Mouse (Mus musculus) G1E (cell line): ENCODE measurements around the gene Rnf150. TPM values are rescaled to one million over a fixed set of nuclear protein-coding genes. Genes with fewer than 3 reads are reported as not detected.

Source experiments
- ATAC-seq: 2 replicates; pipeline ENCODE4 v1.8.0; 2016; ENCODE audit warnings: mild to moderate bottlenecking; ENCODE audit not compliant: insufficient number of reproducible peaks, poor library complexity, low FRiP score, severe bottlenecking; ENCODE audit errors: extremely low read depth
- DNase-seq: peaks from one replicate; pipeline ENCODE4 v3.0.0; 2012; ENCODE audit warnings: low spot score
- H3K27me3 ChIP-seq: 2 replicates; pipeline ENCODE4 v1.6.1; 2012; ENCODE audit warnings: mild to moderate bottlenecking, low read length, inconsistent platforms; ENCODE audit not compliant: insufficient read depth
- H3K36me3 ChIP-seq: replicated peaks from 2 replicates; pipeline ENCODE3; 2012; ENCODE audit warnings: mild to moderate bottlenecking, inconsistent platforms
- H3K4me1 ChIP-seq: 2 replicates; pipeline ENCODE4 v1.6.1; 2012; ENCODE audit warnings: low read depth, low read length, inconsistent platforms, mixed read lengths; ENCODE audit not compliant: insufficient read depth
- H3K4me3 ChIP-seq: 2 replicates; pipeline ENCODE4 v1.5.1; 2012; ENCODE audit warnings: low read depth, mild to moderate bottlenecking, inconsistent platforms, low read length, moderate library complexity, mixed read lengths
- H3K9me3 ChIP-seq: replicated peaks from 2 replicates; pipeline ENCODE4 v1.6.1; 2012; ENCODE audit warnings: inconsistent platforms
- CTCF ChIP-seq: IDR thresholded peaks from 2 replicates; pipeline ENCODE4 v1.5.1; 2012; ENCODE audit warnings: low read depth, low read length, inconsistent platforms, mixed read lengths
- GATA1 ChIP-seq: IDR thresholded peaks from 2 replicates; pipeline ENCODE4 v1.6.1; 2012; ENCODE audit warnings: borderline replicate concordance, low read length, inconsistent platforms, mixed read lengths
- GATA2 ChIP-seq: IDR thresholded peaks from 2 replicates; pipeline ENCODE4 v1.6.1; 2012; ENCODE audit warnings: low read depth, low read length, inconsistent platforms, borderline replicate concordance
- POLR2AphosphoS5 ChIP-seq: IDR thresholded peaks from 2 replicates; pipeline ENCODE4 v1.6.1; 2012; ENCODE audit warnings: low read depth, low read length, inconsistent platforms; ENCODE audit not compliant: insufficient replicate concordance
- TAL1 ChIP-seq: conservative IDR thresholded peaks from 2 replicates; pipeline ENCODE4 v1.6.1; 2012; ENCODE audit warnings: low read depth, low read length, inconsistent platforms, mixed read lengths
- polyA plus RNA-seq: library from polyadenylated mRNA; stranded (reverse); fragments of >175 nt; gene quantifications from 2 replicates; pipeline ENCODE4 v1.2.3, GENCODE M21; 2012
- total RNA-seq, 2 experiments: library from RNA; stranded (forward) in 1 of 2; stranded (reverse) in 1 of 2; fragments of 200-1000 nt in 1 of 2; fragments of >200 nt in 1 of 2; fragmentation: Nextera tagmentation in 1 of 2; gene quantifications; 2 replicates each; pipeline ENCODE4 v1.2.3; 2014 to 2017

The Rnf150 gene
- total and polyA plus RNA-seq, 3 experiments = 0.11 TPM; not detected in 2

DNA sequence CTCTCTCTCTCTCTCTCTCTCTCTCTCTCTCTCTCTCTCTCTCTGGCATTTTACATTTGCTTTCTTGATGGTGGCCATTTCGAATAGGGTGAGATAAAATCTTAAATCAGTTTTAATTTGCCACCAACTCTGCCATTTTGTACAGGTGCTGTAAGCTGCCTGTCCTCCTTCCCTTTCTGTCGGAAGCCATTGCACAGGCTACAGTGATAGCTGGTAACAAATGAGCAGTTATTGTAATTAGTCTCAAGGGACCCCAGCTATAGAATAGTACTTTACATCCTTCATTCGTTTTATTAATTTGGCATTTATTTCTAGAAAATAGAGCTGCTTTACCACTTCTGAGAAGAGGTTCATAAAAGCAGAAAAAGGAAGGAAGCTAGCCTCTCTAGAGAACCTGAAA, 198.7 kb downstream of the Rnf150 start:
- Histone ChIP-seq H3K36me3 (no peaks in the 10 kb centered on the region), H3K4me3 (no peak overlapping the region), H3K4me1 (no peaks in the 10 kb centered on the region), H3K9me3 (no peaks in the 10 kb centered on the region), H3K27me3 (no peaks in the 10 kb centered on the region)
- no peak for DNase-seq
- no peak for ATAC-seq
- TF ChIP-seq CTCF (no peak), TAL1 (no peak), GATA1 (no peak), POLR2AphosphoS5 (no peak), GATA2 (no peak)

DNA sequence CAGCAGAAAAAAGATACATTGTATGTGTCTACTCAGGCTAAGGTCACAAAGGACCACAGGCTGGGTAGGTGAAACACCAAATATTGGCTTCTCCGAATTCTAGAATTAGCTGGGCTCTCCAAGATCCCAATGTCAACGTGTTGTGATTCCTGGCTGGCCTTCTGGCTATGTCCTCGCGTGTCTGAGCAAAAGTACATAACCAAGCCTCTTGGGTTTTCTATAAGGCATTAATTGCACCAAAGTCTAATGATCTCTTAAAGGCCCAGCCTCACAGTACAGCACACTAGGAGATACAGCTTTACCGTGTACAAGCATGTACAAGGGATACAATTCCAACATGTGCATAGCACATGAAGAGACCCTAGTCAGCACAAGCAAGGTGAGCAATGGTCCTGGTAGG, 199.1 kb downstream of the Rnf150 start:
- no peaks in the 10 kb centered on the region for H3K9me3 ChIP-seq
- H3K4me3 ChIP-seq = no peak overlapping the region
- ATAC-seq (no peak), DNase-seq (no peak)
- H3K4me1 ChIP-seq = no peaks in the 10 kb centered on the region
- TF ChIP-seq POLR2AphosphoS5 = no peak
- TF ChIP-seq TAL1 = no peak
- no peak for TF ChIP-seq GATA1
- TF ChIP-seq GATA2 = no peak
- TF ChIP-seq CTCF = no peak
- no peaks in the 10 kb centered on the region for H3K36me3 ChIP-seq
- H3K27me3 ChIP-seq = no peaks in the 10 kb centered on the region

DNA sequence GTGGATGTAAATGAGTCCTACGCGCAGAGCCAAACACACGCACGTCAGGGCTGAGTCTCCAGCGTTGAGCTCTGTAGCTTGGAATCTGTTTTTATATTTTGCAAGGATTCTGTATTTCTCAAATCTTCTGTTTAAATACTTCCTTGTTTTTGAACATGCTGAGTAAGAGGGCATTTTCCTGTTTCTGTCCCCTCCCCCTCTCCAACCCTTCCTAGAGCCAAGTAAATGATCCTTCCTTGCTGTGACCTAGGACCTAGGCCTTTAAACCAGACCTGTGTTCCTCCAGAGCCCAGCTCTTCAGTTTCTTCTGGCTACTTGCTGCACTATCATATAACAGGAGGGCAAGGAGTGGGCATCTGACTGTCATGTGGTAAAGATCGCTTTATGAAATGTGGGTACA, 200.9 kb downstream of the Rnf150 start:
- no peaks in the 10 kb centered on the region for H3K36me3 ChIP-seq
- H3K27me3 ChIP-seq = no peaks in the 10 kb centered on the region
- ATAC-seq (no peak), DNase-seq (no peak)
- H3K9me3 ChIP-seq = no peaks in the 10 kb centered on the region
- TF ChIP-seq TAL1 = no peak
- TF ChIP-seq GATA2 = no peak
- TF ChIP-seq POLR2AphosphoS5 = no peak
- no peak for TF ChIP-seq CTCF
- no peak for TF ChIP-seq GATA1
- H3K4me3 ChIP-seq = no peak overlapping the region
- no peaks in the 10 kb centered on the region for H3K4me1 ChIP-seq

DNA sequence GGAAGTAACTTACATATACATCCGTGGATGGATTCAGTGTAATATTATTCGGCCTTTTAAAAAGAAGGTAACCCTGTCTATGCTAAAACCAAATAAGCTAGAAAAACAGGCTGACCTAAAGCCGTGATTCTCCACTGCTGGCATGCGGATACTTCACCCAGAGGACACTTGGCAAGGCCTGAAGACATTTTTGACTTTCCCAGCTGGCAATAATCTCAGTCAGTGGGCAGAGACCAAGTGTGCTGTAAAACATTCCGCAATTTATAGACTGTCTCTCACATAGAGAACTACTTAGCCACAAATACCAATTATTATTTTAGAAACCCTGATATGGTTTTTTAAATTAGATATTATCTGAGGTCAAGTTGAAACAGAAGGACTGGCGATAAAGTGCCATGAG, 202.9 kb downstream of the Rnf150 start:
- Histone ChIP-seq H3K9me3 (no peaks in the 10 kb centered on the region), H3K4me1 (no peaks in the 10 kb centered on the region)

DNA sequence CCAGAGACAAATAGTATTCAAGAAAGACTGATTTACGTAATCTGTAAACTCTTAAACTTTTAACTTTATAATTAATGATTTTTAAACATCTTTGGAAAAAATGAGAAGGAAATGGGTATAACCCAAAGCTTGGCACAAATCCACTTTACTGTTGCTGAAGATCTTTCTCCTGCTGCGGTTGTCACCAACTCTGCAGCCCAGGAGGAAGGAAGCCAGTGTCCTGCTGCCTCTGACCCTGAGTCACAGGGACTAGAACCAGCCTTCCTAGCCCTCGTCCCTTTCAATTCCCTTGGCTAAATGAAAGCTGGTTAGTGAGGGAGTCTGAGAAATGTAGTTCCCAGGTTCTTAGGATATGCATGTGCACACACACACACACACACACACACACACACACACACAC, 203.7 kb downstream of the Rnf150 start:
- DNase-seq = no peak
- Histone ChIP-seq H3K4me3 (no peak overlapping the region), H3K9me3 (no peaks in the 10 kb centered on the region), H3K4me1 (no peaks in the 10 kb centered on the region), H3K36me3 (no peaks in the 10 kb centered on the region), H3K27me3 (no peaks in the 10 kb centered on the region)
- ATAC-seq = no peak
- TF ChIP-seq TAL1 (no peak), POLR2AphosphoS5 (no peak), GATA2 (no peak), GATA1 (no peak), CTCF (no peak)

More for the DNA sequence above, 202.9 kb downstream of the Rnf150 start:
- Histone ChIP-seq H3K27me3 (no peaks in the 10 kb centered on the region), H3K4me3 (no peak overlapping the region), H3K36me3 (no peaks in the 10 kb centered on the region)
- DNase-seq (no peak), ATAC-seq (no peak)
- no peak for TF ChIP-seq GATA1
- no peak for TF ChIP-seq CTCF
- no peak for TF ChIP-seq TAL1
- no peak for TF ChIP-seq GATA2
- TF ChIP-seq POLR2AphosphoS5 = no peak

DNA sequence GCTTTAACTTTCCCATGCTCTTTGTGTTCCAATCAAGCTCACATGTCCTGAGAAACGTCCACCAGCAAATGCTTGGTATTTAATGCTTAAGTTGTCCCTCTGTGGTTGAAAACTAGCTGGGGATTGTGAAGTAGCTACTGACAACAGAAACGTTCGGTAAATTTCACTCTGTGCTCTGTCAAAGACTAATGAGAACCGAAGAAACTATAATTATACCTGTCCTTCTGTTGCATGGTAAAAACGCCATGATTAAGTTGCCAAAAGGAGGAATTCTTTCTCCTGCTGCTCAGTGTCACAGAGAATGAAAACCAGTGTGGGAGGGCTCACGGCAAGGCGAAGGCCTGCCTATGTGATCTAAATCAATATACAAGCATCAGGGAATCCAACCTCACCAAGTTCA, 204.8 kb downstream of the Rnf150 start:
- Histone ChIP-seq H3K4me3 (no peak overlapping the region), H3K36me3 (no peaks in the 10 kb centered on the region)
- TF ChIP-seq CTCF (no peak), POLR2AphosphoS5 (no peak), TAL1 (no peak), GATA2 (no peak), GATA1 (no peak)

DNA sequence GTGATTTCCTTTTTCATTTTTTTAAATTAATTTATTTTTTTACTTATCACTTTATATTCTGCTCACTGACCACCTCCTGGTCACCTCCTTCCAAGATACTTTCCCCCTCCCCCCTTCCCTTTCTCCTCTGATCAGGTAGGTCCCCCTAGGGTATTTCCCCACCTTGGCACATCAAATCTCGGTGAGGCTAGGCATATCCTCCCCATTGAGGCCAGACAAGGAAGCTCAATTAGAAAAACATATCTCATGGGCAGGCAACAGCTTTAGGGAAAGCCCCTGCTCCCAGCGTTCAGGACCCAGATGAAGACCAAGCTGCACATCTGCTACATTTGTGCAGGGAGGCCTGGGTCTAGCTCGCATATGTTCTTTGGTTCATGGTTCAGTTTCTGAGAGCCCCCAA, 211.1 kb downstream of the Rnf150 start:
- TF ChIP-seq CTCF (no peak), GATA2 (no peak), POLR2AphosphoS5 (no peak), TAL1 (no peak), GATA1 (no peak)
- Histone ChIP-seq H3K4me1 (no peaks in the 10 kb centered on the region), H3K4me3 (no peak overlapping the region), H3K9me3 (no peaks in the 10 kb centered on the region), H3K27me3 (peaks cover 8% of the 10 kb centered on the region; the same call in 1 of the 2 replicates), H3K36me3 (no peaks in the 10 kb centered on the region)
- DNase-seq (no peak), ATAC-seq (no peak)

More for the DNA sequence above, 204.8 kb downstream of the Rnf150 start:
- Histone ChIP-seq H3K27me3 (no peaks in the 10 kb centered on the region), H3K4me1 (no peaks in the 10 kb centered on the region), H3K9me3 (no peaks in the 10 kb centered on the region)
- DNase-seq = no peak
- ATAC-seq = no peak
